8 mouse cellular contexts compared by ENCODE assay signal in genomic region chr1:133068268-133068667, GRCm38 (mm10). TPM values are rescaled to one million over a fixed set of nuclear protein-coding genes. Genes with fewer than 3 reads are reported as not detected.
DNase-seq lines count a peak whose midpoint lies in the region; ATAC-seq and TF ChIP-seq lines count a peak whose summit lies in the region.
"Had no signal": no experiment of that assay in that cellular context is flagged by ENCODE, and none has a peak within 500 bp of the region (broad histone marks: within the 10 kb centered on the region; RNA-seq: fewer than 3 reads in every experiment).

No protein-coding gene starts in this region.

- 0 out of 2 replicates have a peak, but pooled peaks cover 3% of the 10 kb centered on the region for H3K36me3 ChIP-seq in lung, embryonic 14.5 days (ENCODE audit: insufficient read depth)
- peaks cover 21% of the 10 kb centered on the region for H3K36me3 ChIP-seq in forebrain, postnatal 0 days (ENCODE audit: insufficient read depth)
- peaks cover 30% of the 10 kb centered on the region for H3K36me3 ChIP-seq in neural tube, embryonic 15.5 days

- no peak for TF ChIP-seq CTCF in lung, embryonic 14.5 days (IDR thresholded peaks at IDR 0.05; ENCODE audit: low read depth)
- TF ChIP-seq CTCF in forebrain, postnatal 0 days (IDR thresholded peaks at IDR 0.05; ENCODE audit: low read depth): no peak

- H3K4me2 ChIP-seq in lung, embryonic 14.5 days: no peak overlapping the region
- no peak overlapping the region for H3K4me2 ChIP-seq in forebrain, postnatal 0 days (ENCODE audit: low read depth)
- H3K4me2 ChIP-seq in neural tube, embryonic 15.5 days: no peak overlapping the region

- ATAC-seq in lung, embryonic 14.5 days (ENCODE audit: insufficient read depth): no peak
- ATAC-seq in forebrain, postnatal 0 days: no peak
- ATAC-seq in neural tube, embryonic 15.5 days (ENCODE audit: low FRiP score): no peak

- no peaks in the 10 kb centered on the region for H3K9me3 ChIP-seq in lung, embryonic 14.5 days (ENCODE audit: low read depth, low read length)
- H3K9me3 ChIP-seq in forebrain, postnatal 0 days (ENCODE audit: low read length): no peaks in the 10 kb centered on the region
- H3K9me3 ChIP-seq in neural tube, embryonic 15.5 days (replicated peaks): no peaks in the 10 kb centered on the region

- no peak overlapping the region for H3K4me3 ChIP-seq in lung, embryonic 14.5 days (ENCODE audit: low read depth, low read length)
- H3K4me3 ChIP-seq in forebrain, postnatal 0 days (ENCODE audit: low read depth, low read length): no peak overlapping the region
- no peak overlapping the region for H3K4me3 ChIP-seq in neural tube, embryonic 15.5 days (replicated peaks)

- 65% methylated on average over 5 of the region's 5 CpGs for WGBS in lung, embryonic 14.5 days
- WGBS in forebrain, postnatal 0 days: 55% methylated on average over 5 of the region's 5 CpGs
- WGBS in neural tube, embryonic 15.5 days: 53% methylated on average over 5 of the region's 5 CpGs

- H3K4me1 ChIP-seq in lung, embryonic 14.5 days (ENCODE audit: insufficient read depth): peaks cover 9% of the 10 kb centered on the region; the same call in 1 of the 2 replicates
- peaks cover 9% of the 10 kb centered on the region; the same call in 1 of the 2 replicates for H3K4me1 ChIP-seq in forebrain, postnatal 0 days (ENCODE audit: insufficient read depth)
- H3K4me1 ChIP-seq in neural tube, embryonic 15.5 days: peaks cover 49% of the 10 kb centered on the region

- peak overlapping the region; percentile 79; the same call in 1 of the 2 replicates for H3K27ac ChIP-seq in lung, embryonic 14.5 days (ENCODE audit: low read depth)
- H3K27ac ChIP-seq in forebrain, postnatal 0 days (ENCODE audit: low read depth, low read length): peak overlapping the region; percentile 50
- peak overlapping the region; percentile 72 for H3K27ac ChIP-seq in neural tube, embryonic 15.5 days (replicated peaks)
- H3K27ac ChIP-seq: macrophage had no signal

- no peaks in the 10 kb centered on the region for H3K27me3 ChIP-seq in lung, embryonic 14.5 days (ENCODE audit: insufficient read depth, low read length)
- H3K27me3 ChIP-seq in forebrain, postnatal 0 days (ENCODE audit: insufficient read depth, low read length): no peaks in the 10 kb centered on the region
- H3K27me3 ChIP-seq in neural tube, embryonic 15.5 days (replicated peaks): no peaks in the 10 kb centered on the region

- DNase-seq in lung, embryonic 14.5 days: peak; percentile 29
- DNase-seq in lung, postnatal 14 days: no peak
- no peak for DNase-seq in forebrain, postnatal 0 days
- peak; percentile 59 to 63 for DNase-seq in heart, postnatal 14 days
- no peak for DNase-seq in layer of hippocampus, adult 9-11 months
- no peak for DNase-seq in left cerebral cortex, postnatal 4 days

- intact Hi-C loops in heart, postnatal 14 days (cut with DNase I): loop anchor here (2.0 kb wide), 1 partner anchor 21 kb away; no protein-coding TSS in a partner anchor
- intact Hi-C loops in left cerebral cortex, postnatal 4 days (cut with DNase I): no loop called here

- H3K9ac ChIP-seq in lung, embryonic 14.5 days: 0 out of 2 replicates have a peak overlapping the region, but pooled peaks have one; percentile 21
- H3K9ac ChIP-seq in forebrain, postnatal 0 days: no peak overlapping the region
- H3K9ac ChIP-seq in neural tube, embryonic 15.5 days (replicated peaks): no peak overlapping the region

RNA-seq across cellular contexts. Expression of gene Pik3c2b, which starts 22.8 kb away (rescaled TPM):
- 7.1 TPM in 2 replicates for polyA plus RNA-seq in lung, embryonic 14.5 days (2014; fragmentation: Nextera tagmentation; extraction: Ambion mirVana)
- 17.1 and 18.3 TPM in 2 replicates for total RNA-seq in forebrain, postnatal 0 days (2014; rRNA removed)
- 5.7 and 7.2 TPM in 2 replicates for polyA plus RNA-seq in forebrain, postnatal 0 days (2015; fragmentation: Nextera tagmentation; extraction: Ambion mirVana)
- total RNA-seq in heart, postnatal 14 days (2021): 10 to 100 TPM; 22.7 to 24.3 TPM
- 10.6 and 11.1 TPM in 2 replicates for polyA plus RNA-seq in neural tube, embryonic 15.5 days (2015; fragmentation: Nextera tagmentation; extraction: Ambion mirVana)
- 10 to 100 TPM; 52.0 to 56.3 TPM for total RNA-seq in left cerebral cortex, postnatal 4 days (2021)

RNA-seq across cellular contexts. Expression of gene Mdm4, which starts 37.9 kb away (rescaled TPM):
- 43.4 and 49.5 TPM in 2 replicates for polyA plus RNA-seq in lung, embryonic 14.5 days (2014; fragmentation: Nextera tagmentation; extraction: Ambion mirVana)
- total RNA-seq in forebrain, postnatal 0 days (2014; rRNA removed): 60.4 and 74.8 TPM in 2 replicates
- 22.2 and 27.4 TPM in 2 replicates for polyA plus RNA-seq in forebrain, postnatal 0 days (2015; fragmentation: Nextera tagmentation; extraction: Ambion mirVana)
- 10 to 100 TPM; 42.8 to 52.4 TPM for total RNA-seq in heart, postnatal 14 days (2021)
- 30.1 and 33.0 TPM in 2 replicates for polyA plus RNA-seq in neural tube, embryonic 15.5 days (2015; fragmentation: Nextera tagmentation; extraction: Ambion mirVana)
- 100 to 1,000 TPM; 103 to 109 TPM for total RNA-seq in left cerebral cortex, postnatal 4 days (2021)

Comparison
In these comparisons a context has a peak if more than half of its experiments do, and no peak if none do; other contexts are left out.
1. DNase-seq: peak in lung, embryonic 14.5 days (single experiment) and heart, postnatal 14 days (2 of 2); none in lung, postnatal 14 days (single experiment), forebrain, postnatal 0 days (single experiment), layer of hippocampus, adult 9-11 months (single experiment) and left cerebral cortex, postnatal 4 days (single experiment).
2. Peak in every context shown above with its lines, with median percentiles within 50 percentile points of each other: H3K27ac ChIP-seq.